Mouse (Mus musculus): ENCODE measurements around the gene Gm11099.

Gene Gm11099

DNA sequence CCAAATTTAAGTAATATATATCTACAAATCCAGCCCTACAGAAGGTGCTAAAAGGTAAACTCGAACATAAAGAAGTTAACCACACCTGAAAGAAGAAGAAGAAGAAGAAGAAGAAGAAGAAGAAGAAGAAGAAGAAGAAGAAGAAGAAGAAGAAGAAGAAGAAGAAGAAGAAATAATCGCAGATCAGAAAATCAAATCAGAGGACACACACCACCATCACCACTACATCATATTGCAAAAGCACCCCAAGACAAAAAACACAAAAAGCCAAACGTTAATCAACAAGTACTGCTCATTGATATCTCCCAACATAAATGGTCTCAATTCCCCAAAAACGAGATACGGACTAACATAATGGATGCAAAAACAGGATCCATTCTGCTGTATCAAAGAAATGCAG, at the start of gene Gm11099:
Gm11099 (plus strand) TSS at position 301 of the 400 bp plus-strand sequence.
- DNase-seq, result no peak

DNA sequence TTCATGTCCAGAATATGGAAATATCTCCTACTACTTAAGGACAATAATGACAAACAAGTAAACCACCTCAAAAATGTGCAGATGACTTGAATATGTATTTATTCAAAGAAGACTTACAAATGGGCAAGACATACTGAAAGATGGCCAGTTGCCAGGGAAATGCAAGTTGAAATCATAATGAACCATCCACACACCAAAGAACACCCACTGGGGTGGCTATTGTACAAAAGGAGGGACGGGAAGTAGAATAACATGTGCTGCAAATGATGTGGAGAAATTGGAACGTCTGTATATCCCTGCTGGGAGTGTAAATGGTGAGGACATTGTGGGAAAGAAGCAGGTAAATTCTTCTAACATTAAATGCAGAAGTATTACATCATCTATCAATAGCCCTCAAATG, 46.3 kb upstream of the Gm11099 start:
- DNase-seq, result no peak

DNA sequence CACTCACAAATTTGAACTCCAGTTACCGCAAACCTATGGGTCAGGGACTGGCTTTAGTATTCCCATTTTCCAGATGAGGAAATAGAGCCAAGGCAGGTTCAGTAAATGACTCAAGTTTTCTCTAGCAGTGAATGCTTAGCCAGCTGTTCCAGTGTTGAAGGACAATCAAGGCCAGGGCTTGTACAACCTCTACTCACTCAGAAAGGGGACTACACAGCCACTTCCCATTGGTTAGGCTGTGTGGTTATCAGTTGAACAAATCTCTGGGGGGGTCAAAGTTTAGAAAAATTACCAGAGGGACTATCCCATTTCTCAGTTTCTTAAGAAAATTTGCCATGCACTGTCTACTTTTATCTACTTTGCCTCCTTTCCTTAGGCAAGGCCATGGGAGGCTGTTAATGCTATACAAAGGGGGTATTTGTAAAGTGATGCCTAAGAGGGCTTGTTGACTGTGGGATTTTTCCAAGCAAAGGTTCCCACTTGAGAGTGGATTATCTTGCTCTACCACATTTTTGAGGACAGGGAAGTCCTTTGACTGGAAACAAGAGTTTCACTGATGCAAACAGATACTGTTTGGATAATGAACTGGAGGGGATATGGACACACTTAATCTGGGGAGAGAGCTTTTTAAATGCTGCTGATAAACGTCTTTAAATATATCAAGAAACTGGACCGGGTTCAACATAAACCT, 30.2 kb upstream of the Gm11099 start:
- DNase-seq, result no peak

DNA sequence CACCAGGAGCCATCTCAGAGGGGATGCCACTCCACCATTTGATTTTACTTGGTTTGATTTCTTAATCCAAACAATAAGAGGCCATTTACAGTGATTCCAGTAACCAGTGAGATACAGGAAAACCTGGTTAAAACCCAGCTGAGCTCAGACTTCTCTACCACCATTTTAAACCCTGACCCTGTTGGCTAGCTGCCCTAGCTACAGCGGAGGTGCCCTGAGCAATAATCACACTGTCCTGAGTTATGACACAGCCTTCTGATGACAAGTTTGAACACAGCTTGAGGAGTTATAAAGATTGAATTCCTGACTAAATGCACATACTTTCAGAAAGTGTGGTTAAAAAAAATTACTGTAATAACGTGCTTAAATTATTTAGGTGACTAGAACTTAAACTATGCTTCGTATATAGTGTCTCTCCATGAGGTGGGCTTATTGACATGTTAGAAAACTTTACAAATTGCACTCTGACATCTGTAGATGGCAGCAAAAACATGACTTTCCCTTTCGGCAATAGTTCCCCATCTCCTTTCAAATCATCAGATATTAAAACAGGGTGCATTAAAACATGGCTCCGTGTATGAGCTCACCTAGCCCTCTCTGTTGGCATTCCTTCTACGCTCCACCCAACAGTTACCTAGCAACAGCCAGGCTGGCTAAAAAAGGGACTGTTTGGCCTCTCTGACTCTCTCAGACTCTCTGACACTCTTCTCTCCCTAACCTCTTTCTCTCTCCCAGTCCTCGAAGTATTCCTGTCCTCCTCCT, 29.1 kb upstream of the Gm11099 start:
- peak; percentile 36 to 44 for DNase-seq

DNA sequence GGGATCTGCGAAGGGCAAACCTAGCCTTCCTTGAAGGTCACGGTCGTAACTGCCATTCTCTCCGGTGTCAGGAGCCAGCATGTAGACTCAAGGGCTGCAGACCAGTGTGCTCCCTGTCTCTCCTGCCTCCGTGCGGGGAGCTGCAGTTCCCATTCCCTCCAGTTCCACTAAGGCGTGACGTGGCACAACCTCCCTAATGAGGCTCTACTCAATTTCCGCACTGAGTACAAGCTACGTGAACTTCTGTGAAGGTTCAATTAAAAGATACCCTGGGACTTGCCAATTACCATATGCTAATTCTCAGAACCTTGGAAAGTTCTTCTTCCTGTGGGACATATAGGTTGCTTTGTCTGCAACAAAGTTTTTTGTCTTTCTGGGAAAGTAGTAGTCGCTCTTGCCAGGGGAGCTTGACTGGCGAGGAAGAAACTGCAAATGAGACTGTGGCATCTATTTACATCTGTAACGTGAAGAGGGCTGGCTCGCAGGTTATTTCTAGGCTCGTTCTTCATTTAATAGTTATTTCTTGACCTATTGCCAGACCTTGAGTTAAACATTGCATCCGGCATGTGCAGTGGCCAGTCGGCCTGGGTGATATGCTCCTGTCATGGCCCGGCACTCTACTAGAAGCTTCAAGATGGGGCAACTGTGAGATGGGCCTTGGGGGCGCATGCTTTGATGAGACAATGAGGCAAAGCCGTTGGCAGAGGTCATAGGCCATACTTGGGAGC, 26.8 kb upstream of the Gm11099 start:
- DNase-seq, result peak; percentile 33 to 58

DNA sequence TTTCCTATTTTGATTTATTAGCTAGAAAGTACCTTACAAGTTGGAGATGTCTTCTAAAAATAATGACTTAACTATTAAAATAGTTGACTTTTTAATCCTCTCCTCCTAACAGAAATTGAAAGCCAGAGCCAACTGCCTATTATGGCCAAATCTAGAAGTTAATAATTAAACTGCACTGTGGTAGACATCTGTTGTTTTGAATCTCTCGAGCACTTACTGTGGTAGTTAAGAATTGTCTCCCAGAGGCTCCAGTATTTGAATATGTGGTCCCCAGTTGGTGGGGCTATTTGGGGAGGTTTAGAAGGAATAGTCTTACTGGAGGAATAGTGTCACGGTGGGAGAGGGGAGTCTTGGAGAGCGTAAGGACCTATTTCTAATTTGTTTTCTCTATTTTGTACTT, 18.2 kb upstream of the Gm11099 start:
- DNase-seq, result peak in 1 of 2 experiments; percentile 16

DNA sequence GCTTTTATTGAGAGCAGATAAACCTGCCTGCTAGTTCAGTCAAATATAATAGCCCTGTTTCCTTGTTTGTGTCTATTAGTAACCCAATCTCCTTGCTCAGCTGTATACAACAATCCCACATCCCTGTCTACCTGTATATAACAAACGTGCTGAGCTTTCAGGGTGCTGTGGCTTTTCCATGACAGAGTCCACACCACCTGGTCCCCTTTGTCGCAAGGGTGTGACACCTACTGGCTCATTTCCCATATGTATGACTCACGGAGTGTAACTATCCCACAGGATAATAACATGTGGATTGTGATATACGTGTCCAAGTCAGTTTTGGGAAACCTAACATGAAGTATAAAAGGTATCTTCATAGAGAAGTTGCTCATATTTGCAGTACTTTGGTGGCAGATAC, 16.8 kb upstream of the Gm11099 start:
- DNase-seq, result no peak

DNA sequence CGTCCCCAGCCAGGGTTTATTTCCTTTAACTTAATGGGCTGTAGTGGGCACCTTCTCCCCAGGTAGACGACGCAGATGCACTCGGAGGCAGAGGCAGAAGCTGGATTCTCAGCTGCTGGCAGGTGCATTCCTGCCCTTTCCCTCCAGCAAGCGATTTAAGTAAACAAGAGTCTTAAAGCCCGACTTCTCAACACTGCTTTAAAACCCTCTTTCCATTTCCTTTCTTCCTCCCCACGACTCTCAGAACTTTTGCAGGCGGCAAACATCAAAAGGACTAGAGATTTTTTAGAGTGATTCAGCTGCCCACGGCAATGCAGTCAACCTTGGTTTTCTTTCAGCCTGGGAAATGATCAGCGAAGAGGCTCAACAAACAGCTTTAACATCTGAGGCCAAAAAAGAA, 14.7 kb upstream of the Gm11099 start:
- DNase-seq, result no peak

DNA sequence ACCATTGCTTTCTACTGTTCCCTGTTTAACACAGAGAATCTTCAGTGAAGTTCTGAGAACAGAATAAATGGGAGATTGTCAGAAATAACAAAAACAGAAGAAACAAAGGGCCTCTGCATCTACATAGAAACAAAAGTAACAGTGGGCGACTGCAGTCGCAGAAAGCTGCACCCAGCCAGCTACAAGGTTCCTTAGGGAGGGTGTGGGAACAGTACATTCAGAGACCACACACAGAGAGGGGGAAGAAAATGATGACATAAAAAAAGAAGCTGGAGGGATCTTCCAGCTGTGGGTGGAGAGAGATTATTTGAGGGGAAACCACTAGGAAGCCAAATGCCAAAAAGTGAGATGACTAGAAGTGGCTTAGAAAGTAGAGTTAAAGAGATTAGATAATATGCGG, 20.6 kb downstream of the Gm11099 start:
- DNase-seq, result no peak

DNA sequence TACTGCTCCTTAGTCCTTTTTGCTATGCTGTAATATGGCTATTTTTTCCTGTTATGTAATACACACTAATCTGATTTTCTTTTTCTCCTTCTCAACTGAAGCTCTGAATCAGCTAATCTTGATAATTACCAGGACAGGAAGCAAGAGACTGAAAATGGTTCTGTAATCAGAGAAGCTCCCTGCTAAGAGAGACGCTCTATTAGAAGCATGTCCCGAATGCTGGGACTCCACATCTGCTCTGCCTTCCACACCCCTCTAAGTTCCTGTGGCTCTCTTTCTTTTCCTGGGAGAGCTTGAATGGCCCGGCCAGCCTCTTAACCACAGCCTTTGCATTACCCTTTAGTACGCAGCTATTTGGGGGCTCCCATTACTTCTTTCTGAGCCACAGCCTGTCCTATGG, 45.8 kb downstream of the Gm11099 start:
- no peak for DNase-seq

DNA sequence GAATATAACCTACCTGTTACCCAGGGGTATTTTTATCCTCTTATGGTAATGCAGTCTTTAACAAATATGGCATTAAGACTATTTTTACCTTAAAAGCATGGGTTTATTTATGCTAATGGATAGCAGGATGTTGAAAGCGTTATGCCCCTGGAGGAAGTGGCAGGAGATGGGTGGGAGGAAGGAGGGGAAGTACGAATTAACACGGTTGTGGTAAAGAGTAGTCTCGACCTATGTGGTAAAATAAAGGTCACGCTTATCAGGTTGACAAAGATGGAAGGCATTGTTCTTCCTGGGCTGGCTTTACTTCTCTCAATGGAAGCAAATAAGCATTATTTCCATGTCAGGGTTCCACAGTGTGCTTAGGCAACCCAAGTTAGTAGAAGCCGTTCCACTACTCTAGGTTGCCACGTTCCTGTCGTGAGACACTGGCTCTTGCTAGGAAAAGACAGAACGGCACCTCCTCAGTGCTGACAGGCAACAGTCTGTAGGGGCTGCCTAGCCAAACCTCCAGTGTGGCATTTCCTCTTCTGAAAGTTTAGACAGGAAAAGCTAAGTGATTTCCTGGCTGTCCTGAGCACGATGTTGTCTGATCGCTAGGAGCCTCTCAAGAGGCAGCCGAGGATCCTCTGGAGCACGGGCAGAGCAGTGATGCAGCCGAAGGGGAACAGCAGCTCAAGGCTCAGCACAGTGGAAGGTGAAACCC, 47.7 kb downstream of the Gm11099 start:
- DNase-seq, result peak; percentile 5 to 21

DNA sequence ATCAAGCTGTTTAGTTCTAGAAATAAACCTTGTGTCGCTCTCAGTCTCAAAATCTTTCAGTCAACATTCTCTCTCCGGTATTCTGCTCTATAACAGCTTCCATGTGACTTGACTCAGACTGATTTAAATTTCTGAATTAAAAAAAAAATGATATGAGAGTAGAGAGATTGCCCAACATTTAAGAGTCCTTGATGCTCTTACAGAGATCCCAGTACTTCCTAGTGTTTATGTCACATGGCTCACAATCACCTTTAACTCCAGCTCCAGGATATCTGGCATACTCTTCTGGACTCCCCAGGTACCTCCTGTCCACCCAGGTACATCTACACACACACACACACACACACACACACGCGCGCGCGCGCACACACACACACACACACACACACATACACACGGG, 53.1 kb downstream of the Gm11099 start:
- DNase-seq, result no peak

DNA sequence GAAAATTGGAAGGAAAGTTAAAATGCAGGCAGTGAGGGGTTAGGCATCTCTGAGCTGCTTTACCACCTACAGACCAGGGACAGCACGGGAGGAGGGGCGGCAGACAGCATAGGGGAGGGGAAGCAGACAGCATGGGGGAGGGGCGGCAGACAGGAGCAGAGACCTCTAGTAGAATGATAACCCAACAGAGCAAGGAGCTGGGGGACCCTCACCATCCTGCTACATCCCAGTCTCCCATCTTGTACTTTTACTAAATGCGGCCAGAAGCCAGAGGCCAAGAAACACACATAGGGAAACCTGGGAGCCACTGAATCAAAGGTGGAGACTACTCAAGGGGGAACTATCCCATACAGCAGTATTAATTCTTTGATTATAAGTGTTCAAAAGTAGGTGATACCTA, 59.1 kb downstream of the Gm11099 start:
- no peak for DNase-seq

DNA sequence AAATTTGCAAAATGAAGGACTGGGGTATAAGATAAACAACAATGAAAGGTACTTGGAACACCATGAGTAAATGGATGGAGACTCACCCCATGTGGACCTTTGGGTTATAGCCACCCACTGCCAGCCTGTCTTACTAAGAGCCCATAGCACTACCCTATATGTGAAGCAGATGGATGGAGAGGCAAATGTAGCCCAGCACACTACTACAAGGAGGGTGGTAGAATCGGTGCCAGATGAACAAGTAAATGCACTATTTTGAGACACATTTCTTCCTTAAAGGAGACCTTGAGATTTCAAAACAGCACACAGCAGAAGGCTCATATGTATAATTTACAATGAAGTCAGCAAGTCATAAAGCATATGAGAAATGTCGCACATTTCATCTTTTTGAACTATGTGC, 66.3 kb downstream of the Gm11099 start:
- no peak for DNase-seq

DNA sequence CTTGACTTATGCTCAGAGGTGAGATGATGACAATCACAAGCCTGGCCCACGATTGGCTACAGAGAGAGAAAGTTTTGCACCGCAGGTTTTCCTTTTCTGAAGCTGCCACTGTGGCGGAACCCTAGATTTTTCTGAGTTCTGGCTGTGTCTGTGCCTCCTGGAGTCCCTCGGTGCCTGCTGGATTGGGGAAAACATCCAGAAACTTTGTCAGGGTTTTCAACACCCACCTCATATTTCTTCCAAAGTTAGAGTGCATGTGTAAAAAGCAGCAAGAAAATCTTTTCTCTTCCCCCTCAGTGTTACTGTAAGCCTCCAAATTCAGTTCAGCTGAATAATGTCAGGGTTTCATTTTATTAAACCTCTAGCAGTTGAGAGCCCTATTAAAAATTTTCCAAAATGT, 82.1 kb downstream of the Gm11099 start:
- DNase-seq, result no peak

DNA sequence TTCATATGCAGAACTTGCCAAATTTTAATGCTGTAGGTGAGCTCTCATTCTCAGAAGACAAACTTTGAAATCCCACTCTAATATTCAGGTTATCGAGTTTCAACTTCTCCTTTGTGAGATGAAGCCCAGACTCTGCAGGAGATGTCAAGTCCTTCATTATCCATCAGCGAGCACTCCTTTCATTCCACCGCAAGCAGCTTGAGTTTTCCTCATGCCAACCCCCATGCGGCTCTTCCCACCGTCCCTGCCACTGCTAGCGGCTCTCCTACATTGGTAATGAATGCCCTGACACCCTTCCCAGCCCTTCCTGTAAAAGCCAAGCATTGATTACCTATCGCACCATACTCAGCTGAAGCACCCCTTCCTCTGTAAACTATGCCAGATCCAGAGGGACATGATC, 89.6 kb downstream of the Gm11099 start:
- no peak for DNase-seq

DNA sequence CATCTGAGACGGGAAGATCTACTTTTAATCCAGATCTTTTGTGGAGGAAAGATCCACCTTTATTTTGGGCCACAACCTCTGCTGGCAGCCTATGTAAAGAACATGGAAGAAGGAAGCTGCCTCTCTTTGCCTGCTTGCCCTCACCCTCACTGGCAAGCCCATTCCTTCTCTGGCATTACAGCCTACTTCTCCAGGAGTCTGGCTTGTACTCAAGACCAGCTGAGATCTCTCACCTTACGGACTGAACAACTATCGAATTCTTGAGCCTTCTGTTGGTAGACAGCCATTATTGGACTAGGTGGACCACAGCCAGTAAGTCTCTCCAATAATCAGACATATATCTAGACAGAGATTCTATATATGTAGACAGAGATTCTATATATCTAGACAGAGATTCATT, 92.9 kb downstream of the Gm11099 start:
- DNase-seq, result no peak

DNA sequence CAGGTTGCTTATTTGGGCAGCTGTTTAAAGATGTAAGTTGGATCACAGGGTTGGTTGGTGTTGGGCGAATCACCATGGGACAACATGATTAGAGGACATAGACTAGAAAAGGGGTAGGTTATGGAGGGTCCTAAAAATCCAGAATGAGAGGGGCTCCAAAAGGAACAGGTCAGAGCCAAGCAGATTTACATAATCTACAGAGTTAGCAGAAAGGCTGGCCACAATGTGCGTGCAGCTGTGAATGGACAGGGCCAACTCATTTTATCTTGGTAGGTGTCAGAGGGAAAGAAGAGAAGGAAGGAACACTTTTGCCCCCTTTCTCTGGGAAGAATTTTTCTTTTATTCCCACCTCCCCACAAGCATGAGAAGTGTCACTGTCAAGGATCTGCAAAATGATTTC, 97.1 kb downstream of the Gm11099 start:
- DNase-seq, result no peak

DNA sequence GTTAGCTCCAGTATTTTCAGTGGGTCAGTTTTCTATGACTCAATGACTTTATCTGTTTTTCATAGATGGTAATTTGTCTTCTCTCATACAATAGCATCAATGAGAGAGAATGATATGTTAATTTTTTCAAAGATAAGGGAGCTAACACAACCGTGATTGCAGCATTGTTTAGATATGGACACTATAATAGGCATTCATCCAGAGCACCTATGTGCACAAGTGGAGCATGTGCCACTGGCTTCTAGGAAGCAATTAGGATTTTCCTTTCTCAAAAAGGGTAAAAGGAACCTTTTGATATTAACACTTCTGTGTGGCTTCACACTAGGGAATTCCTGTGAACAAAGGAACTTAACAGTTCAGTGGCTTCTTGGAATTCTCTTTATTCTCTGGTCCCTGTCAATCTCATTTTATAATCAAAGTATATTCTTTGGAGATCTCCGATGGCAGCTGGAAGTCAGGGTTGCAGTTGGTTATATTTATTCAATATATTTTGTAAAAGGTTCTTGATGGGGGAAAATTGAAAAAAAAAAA, 97.6 kb downstream of the Gm11099 start:
- no peak for DNase-seq

Data from kidney, postnatal 4 days (tissue).